Mouse (Mus musculus): Measurements from ENCODE around the gene Pyy.

Pyy gene

GRCm38 (mm10) chr11:102095676-102096075, 12.0 kb downstream of the Pyy start:
- no peak for DNase-seq (ENCODE audit: low read depth, low spot score)

DNA sequence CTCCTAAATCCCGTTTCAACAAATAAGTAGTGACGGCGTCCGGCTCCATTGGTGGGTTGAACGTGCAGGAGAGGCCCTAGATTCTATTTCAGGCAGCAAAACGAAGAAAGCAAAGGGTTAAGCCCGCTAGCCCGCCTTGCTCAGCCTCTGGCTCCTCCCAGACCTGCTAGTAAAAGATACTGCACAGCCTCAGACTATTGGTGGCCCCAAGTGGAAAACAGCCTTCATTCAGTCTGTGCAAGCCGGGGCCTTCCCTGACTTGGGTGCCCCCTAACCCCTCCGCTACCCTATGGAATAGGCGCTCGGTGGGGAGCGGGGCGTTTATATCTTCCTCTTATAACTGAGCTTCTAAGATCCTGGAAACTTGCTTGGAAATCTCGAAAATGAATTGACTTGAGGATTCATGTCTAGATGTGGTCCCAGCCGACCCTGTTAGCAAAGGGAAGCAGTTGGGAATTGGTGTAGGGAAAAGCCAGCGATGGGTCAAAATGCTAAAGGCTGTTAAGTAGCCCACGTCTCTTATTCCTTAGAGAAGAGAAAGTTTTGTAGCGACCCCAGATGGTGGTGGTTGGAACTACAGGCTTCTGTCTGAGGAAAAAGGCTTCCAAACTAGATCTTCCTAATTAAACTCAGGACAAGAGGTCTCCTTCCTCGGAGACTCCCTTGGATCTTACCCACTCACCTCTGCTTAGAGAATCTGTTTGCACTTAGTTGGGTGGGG, 18.4 kb downstream of the Pyy start:
- DNase-seq (ENCODE audit: low read depth, low spot score): peak; percentile 77

GRCm38 (mm10) chr11:102087931-102088898, 19.4 kb downstream of the Pyy start, which contains the start of gene Mpp2:
TSS of gene Mpp2 (minus strand) at chr11:102088515.
- peak; percentile 62 for DNase-seq (ENCODE audit: low read depth, low spot score)

DNA sequence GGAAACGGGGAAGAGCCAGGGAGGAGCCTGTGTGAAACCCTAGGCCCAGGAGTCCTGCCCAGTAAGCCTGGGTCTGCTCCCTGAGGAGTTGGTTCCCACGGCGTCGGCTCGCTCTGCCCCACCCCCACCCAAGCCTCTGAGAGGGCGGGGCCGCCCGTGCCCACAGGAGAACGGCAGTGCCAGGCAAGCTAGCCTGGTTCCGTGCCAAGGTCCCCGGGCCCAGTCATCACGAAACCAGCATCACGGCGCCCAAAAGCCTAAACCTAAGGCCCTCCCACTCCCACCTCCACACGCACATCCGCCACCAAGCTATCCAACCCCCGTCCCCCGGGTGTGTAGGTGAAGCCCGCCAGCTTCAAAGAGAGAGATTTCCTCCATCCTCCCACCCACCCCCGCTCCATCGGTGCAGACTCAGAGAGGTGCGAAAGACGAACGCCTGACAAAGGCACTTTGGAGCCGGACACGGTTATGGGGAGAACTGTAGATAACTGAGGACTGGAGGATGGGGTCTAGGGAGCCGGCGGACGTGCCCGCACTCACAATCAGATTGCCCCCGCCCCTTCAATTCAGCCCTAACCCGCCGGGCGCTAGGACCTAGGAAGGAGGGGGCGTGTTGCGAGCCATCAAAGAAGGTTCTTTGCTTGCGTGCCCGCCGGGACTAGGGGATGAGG, 20.4 kb downstream of the Pyy start:
- peak; percentile 71 for DNase-seq (ENCODE audit: low read depth, low spot score)

DNA sequence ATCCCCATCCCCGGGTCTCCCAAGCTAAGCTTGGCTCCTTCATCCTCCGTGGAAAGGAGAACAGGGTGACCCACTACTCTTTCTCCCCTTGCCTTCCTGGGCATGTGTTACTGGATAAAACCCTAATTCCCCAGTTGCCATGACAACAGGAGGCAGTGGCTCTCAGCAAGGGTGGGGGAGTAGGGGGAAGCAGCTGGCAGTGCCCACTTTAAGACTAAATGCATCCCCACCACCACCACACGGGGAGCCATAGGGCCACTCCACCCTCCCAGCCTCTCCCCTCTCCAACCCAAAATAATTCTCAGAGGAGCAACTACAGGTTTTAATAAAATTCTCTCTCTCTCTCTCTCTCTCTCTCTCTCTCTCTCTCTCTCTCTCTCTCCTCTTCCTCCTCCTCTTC, 21.3 kb downstream of the Pyy start:
- no peak for DNase-seq (ENCODE audit: low read depth, low spot score)

- no peak for DNase-seq (ENCODE audit: low read depth, low spot score)
Measured at GRCm38 (mm10) chr11:102084159-102084558, 23.5 kb downstream of the Pyy start.

DNA sequence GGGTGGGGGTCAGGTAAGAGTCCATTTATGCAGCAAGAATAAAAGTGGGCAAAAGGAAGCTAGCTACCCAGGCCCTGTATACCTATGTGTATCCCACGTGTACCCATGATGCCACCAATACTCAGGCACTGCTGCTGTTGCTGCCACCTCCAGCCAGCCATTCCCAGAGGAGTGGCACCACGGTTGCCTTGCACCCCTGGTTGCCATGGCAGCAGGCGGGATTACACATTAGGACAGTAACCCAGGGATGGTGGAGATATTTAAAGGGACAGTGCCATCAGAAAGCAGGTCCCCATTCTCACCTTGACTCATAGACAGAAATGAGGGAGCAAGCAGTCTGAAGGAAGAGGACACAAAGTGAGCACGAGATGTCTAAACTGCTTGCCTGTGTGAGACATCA, 24.4 kb downstream of the Pyy start:
- DNase-seq (ENCODE audit: low read depth, low spot score): no peak

DNA sequence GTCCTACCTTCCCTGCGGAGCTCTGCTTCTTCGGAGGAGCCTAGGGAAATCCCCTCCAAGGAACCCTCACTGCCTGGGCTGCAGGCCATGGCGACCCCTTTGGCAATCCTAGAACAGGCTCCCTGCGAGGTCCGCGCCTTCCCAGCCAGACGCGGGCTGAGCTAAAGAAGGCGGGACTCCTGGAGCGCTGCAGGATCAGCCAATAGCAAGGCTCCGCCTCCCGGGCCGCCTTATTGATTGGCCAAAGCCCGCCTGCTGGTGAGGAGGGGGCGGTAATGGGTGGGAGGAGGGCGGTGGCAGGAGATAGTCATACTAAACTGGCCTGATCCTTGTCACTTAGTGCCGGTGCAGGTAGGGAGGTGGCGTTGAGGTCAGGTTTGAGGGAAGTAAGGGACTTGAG, 25.3 kb downstream of the Pyy start:
- peak; percentile 81 for DNase-seq (ENCODE audit: low read depth, low spot score)

GRCm38 (mm10) chr11:102073722-102074121, 33.9 kb downstream of the Pyy start:
- DNase-seq (ENCODE audit: low read depth, low spot score): no peak

- no peak for DNase-seq (ENCODE audit: low read depth, low spot score)
Measured at GRCm38 (mm10) chr11:102072729-102073128, 34.9 kb downstream of the Pyy start.

DNA sequence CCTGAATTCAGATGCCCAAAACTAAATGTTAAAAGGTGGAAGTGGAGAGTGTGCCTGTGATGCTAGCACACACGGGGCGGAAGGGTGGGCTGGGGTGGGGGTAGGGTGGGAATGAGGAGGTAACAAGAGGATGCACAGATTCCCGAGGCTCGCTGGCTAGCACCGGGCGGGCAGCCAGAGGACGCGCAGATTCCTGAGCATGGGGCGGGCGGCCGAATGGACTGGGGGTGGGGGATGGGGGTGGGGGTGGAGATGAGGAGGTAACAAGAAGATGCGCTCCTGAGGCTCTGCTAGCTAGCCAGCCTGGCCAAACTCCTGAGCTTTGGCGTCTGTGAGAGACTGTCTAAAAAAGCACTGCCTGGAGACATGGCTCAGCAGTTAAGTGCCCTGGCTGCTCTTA, 37.2 kb downstream of the Pyy start:
- DNase-seq (ENCODE audit: low read depth, low spot score): no peak

DNA sequence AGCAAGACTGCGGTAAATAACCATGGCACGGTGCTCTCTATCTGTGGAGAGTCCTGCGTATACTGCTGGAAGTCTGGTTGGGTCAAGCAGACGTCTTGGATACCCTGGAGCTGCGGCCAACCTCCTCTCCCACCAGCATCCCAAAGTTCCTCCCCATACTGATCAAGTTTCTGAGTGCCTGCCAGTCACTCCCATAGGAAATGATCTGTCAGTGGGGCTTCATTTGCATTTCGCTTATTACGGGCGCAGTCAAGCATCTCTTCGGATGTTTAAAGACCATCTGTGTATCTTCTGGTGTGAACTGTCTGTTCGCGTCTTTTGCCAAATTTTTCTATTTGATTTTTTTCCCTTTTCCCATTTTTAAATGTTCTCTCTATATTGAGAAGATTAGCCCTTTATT, 38.0 kb downstream of the Pyy start:
- DNase-seq (ENCODE audit: low read depth, low spot score): no peak

GRCm38 (mm10) chr11:102068969-102069368, 38.7 kb downstream of the Pyy start:
- peak; percentile 72 for DNase-seq (ENCODE audit: low read depth, low spot score)

DNA sequence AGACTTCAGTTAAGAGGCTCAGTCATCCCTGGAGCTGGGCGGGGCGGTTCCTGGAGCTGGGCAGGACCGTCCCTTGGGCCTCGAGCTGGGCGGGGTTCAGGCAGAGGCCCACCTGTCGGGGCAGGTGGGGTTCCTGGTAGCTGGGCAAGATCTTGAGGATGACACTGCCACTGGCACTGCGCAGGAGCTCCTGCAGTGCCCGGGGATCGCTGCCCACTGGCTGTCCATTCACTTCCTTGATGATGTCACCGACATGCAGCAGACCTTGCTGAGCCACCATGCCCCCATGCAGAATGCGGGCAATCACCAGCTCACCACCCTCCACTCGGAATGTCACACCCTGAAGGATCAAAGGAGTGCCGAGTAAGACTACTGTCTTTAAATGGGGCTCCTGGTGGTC, 44.6 kb downstream of the Pyy start:
- DNase-seq (ENCODE audit: low read depth, low spot score): no peak

- DNase-seq (ENCODE audit: low read depth, low spot score): no peak
Measured at GRCm38 (mm10) chr11:102061941-102062473, 45.6 kb downstream of the Pyy start.

- peak; percentile 61 for DNase-seq (ENCODE audit: low read depth, low spot score)
Measured at GRCm38 (mm10) chr11:102061236-102061940, 46.2 kb downstream of the Pyy start.

All from ES-CJ7 (cell line).